Mouse (Mus musculus): ENCODE results near the gene Ak5.

Gene Ak5

DNA sequence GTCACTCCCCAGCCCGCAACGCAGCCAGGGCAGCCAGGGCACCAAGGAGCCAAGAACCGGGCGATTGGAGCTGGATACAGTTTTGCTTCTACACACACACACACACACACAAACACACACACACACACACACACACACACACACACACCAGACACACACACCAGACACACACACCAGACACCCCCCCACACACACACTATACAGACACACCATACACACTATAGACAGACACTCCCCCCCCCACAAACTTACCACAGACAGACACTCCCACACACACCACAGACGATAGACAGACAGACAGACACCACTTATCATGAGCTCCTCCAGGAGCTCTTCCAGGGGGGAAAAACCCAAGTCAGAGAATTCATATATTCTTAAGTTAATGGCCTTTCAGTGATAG is at the start of gene Ak5:
Ak5 (minus strand) TSS at position 122 of the 400 bp plus-strand sequence.
- 2% methylated on average over 5 of the region's 5 CpGs for WGBS

DNA sequence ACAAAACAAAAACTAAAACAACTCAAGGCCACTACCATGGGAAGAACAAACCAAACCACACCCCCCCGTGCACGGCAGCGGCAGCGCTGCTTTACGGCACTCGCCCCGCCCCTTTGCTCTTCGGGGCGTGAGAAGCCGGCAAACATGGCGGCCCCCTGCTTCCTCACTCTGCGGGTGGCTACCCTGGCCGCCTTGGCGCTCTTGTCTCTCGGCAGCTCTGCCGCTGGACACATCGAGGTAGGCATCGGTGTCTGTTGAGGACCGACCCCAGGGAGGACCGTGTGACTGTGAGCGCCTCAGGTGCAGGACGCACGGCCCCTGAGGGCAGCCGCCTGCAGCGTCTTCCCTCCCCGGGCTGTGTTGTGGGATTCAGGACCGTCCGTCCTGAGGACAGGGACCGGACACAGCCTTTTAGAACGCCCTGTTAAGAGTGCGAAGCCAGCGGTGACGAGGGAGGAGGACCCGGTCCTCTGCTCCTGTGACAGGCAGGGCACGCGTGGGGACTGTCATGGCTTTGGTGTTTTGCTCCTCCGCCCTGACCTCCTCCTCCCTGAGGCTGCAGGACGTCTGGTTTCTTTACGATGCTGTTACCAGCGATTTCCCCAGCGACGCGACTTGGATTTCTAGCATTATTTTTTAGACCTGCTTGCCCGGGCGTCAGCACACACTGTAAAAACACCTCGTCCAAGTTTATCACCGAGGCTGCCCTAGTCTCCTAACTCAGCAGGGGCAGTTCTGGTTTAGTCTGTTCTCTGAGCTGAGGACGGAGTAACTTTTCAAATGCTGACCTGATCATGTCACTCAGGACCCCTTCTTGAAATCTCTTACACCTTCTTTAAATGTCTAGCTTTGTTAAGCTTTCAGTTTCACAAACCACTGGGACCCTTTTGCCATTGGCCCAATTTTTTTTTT is 46.1 kb upstream of the Ak5 start, which contains the start of gene Pigk:
Pigk (plus strand) TSS at position 110 of the 912 bp plus-strand sequence.
- WGBS: under 1% methylated on average over 48 of the region's 48 CpGs

GRCm38 (mm10) chr3:152712957-152713356 is 44.8 kb upstream of the Ak5 start:
- 74% methylated on average over 4 of the region's 4 CpGs for WGBS

DNA sequence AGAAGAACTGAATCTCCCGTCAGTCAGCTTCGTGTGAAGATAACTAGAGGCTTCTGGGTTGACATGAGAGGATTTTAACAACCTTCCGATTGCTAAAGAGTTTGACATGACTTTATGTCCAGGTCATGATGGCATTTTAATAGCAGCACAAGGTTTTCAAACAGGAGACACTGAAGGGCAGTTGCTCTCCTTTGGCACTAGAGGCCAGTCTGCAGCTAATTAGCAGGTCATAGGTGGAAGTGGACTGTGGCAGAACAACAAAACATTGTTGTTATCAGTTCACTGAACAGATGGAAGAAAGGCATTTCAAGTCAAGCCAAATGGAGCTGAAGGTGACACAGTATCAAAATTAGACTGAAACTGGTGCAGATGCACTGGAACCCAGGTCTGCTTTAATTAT is 41.8 kb upstream of the Ak5 start:
- 90% methylated on average over 3 of the region's 3 CpGs for WGBS

- WGBS: 74% methylated on average over 5 of the region's 5 CpGs
Measured at GRCm38 (mm10) chr3:152707321-152707823, 39.2 kb upstream of the Ak5 start.

- WGBS: 89% methylated on average over 2 of the region's 2 CpGs
Measured at GRCm38 (mm10) chr3:152706901-152707300, 38.7 kb upstream of the Ak5 start.

DNA sequence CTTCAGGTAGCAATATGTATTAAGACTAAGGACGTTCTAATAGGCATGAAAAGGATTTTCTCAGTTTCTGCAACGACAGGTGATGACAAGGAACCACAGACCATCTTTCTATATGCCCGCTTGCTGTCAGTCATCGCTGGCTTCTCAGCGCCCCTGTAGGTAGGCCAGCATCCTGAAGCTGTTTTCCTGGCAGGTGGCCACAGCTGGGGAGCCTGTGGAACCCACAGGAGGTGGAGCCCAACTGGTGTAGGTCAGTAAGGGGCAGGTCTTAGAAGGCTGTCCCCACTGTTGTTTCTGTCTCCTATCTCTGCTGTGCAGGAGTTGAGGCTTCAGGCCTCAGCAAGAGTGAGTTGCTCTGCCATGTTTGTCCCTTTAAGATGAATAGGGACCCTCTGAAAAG is 37.7 kb upstream of the Ak5 start:
- WGBS: 80% methylated on average over 5 of the region's 5 CpGs

GRCm38 (mm10) chr3:152702274-152702843 is 34.2 kb upstream of the Ak5 start:
- WGBS: 46% methylated on average over 8 of the region's 8 CpGs

- WGBS: 92% methylated on average over 8 of the region's 8 CpGs
Measured at GRCm38 (mm10) chr3:152701536-152701935, 33.4 kb upstream of the Ak5 start.

- WGBS: 77% methylated on average over 8 of the region's 8 CpGs
Measured at GRCm38 (mm10) chr3:152699261-152699660, 31.1 kb upstream of the Ak5 start.

GRCm38 (mm10) chr3:152698017-152698416 is 29.9 kb upstream of the Ak5 start:
- 87% methylated on average over 5 of the region's 5 CpGs for WGBS

DNA sequence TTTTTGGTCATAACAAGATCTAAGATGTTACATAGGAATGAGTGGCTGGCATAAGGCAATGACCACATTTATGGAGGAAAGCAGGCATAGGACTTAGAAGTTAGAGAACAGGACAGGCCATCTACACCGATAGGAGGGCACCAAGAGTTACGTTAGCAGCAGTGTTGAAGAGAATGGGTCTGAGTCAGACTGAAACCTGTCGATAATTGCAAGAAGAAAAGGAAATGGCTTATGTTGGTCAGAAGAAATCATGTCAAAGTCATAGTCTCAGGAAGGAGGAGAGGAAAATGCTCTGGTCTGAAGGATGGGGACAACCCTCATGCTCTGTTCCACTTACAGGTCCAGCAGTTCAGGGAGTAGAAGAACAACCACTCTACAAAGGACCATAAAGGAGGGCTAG is 26.8 kb upstream of the Ak5 start:
- 93% methylated on average over 3 of the region's 3 CpGs for WGBS

DNA sequence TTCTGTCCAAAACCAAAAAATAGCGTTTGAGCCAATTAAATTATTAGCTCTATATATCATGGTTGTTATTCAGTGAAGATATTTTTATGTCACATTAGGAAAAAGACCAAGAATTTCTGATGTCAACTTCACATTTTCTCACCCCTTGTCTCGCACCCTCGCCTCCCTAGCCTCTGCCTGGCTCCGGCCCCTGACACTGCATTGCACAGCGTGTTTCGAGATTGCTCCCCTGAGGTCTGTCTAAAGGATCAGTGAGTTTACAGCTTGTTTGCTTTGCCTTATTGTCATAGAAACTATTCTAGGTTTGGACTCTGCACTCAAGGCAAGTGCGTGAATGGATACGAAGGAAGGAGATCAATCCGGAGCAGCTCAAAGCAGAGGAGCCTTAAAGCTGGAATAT is 20.9 kb upstream of the Ak5 start:
- WGBS: 90% methylated on average over 9 of the region's 9 CpGs

DNA sequence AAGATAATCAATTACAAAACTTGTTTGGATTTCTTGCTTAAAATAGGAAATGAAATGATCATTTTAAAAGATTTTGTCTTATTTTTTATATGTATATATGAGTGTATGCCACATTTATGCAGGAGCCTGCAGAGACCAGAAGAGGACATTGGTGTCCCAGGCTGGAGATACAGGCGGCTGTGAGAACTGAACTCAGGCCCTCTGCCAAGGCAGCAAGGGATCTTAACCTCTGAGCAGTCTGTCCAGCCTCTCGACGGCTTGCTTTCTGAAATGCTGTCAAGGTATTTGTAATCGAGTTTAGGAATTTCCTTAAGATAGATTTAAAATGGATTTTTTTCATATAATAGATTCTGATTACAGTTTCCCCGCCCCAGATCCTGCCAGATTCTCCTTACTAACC is 20.4 kb upstream of the Ak5 start:
- 75% methylated on average over 5 of the region's 5 CpGs for WGBS

GRCm38 (mm10) chr3:152674663-152675062 is 6.5 kb upstream of the Ak5 start:
- 73% methylated on average over 6 of the region's 6 CpGs for WGBS

- WGBS: 84% methylated on average over 3 of the region's 3 CpGs
Measured at GRCm38 (mm10) chr3:152669783-152670182, 1.6 kb upstream of the Ak5 start.

- WGBS: 62% methylated on average over 2 of the region's 2 CpGs
Measured at GRCm38 (mm10) chr3:152668793-152669192, 633 bp upstream of the Ak5 start.

DNA sequence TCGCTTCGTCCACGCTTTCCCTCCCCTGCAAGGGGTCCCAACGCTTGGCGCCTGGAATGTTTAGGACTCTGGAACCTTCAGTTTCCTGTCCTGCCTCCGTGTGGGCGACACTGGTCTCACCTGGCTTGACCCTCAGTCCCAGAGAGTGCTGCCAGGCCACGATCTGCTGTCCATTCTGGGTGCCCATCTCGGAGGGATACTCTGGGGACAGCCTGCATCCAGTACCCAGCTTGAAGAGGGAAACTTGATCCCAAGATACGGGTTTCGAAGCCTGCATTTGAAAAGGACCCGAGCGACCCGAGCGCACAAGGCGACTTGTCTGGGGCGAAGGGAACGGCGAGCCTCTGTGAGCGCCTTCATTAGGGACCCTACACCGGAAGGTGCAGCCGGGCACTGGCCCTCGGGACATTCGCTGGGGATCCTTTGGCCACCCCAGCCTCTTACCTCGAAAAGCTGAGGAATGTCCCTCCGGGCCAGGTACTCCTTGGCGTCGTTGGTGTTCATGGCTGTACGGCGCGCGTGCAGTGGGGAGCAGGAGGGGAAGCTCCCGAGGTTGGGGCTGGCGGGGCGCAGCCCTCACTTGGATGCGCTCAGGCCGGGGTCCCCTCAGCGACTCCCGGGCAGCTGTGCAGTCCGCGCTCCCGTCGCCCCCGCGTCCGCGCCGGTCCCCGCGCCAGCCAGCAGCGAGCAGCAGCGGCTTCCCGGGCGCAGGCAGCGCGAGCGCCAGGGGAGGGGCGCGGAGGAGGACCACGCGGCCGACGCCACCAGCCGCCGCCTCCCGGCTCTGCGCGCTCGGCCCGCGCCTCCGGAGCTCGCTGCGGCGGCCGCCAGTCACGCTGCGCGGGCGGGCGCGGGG is 576 bp downstream of the Ak5 start:
- WGBS: under 1% methylated on average over 82 of the region's 82 CpGs

DNA sequence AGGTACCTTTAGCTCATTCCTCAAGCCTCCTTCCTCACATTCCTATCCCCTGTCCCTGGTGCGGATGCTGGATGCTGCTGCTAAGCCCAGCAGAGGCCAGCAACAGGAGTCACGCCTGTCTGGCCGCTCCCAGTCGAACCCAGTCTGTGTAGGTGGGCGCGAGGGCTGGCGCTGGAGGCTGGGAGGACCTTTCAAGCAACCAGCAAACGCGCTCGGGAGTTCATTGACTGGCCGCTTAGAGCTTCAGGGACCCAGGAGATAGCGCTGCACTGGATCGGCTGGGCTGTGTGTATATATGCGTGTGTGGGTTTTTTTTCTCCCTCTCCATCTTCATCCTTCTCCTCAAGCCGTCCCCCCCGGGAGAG is 1.2 kb downstream of the Ak5 start:
- 5% methylated on average over 16 of the region's 16 CpGs for WGBS

- WGBS: 90% methylated on average over 2 of the region's 2 CpGs
Measured at GRCm38 (mm10) chr3:152658592-152658991, 9.6 kb downstream of the Ak5 start.

DNA sequence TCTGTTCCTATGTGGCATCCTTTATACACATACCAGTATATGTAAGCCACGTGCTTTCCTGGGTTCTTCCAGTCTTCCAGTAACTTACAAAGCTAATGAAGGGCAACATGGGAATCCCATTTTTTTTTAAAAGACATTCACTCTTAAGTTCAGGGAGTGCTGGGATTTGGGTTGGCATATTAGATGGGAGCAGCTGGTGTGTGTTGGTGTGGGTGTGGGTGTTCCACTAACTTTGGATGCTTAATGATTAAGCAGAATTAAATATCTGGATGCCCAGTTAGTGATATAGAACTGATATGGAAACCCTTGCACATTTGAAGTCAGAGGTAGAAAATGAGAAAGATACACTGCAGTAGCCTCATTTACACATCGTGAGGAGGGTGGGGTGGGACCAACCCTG is 16.2 kb downstream of the Ak5 start:
- 83% methylated on average over 2 of the region's 2 CpGs for WGBS

- 46% methylated on average over 5 of the region's 5 CpGs for WGBS
Measured at GRCm38 (mm10) chr3:152644610-152645009, 23.6 kb downstream of the Ak5 start.
